Mouse (Mus musculus): ENCODE results near the gene Alox12. TPM values are rescaled to one million over a fixed set of nuclear protein-coding genes. Genes with fewer than 3 reads are reported as not detected.

Gene Alox12
- polyA plus RNA-seq, 1 experiment from 2014 or later = 6.9 TPM

DNA sequence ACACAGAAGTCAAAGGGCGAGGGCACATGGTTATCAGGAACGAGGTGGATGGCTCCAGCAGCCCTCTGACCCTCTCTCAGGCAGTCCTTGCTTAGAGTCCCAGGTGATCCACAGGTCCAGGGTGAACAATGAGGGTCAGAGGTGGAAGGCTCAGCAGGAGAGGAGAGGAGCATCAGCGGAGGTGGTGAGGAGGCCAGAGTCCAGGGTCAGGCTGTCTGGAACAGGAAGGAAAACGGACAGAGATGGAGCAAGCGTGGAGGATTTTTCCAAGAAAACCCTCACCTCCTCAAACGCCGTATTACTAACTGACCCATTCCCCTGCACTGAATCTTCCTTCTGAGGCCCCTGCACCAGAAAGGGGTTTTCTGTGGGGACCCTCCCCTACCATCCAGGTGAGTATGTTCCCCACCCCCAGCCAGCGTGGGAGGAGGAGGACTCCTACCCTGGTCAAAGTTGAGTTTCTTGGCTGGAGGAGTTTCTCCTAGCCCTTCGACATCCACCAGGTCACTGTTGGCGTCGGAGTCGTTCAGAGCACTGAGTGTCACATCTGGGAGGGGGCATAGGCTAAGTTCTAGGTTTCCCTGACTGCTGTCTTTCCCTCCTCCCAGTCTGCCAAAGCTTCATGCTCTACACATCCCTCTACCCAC, 19.8 kb downstream of the Alox12 start:
- H3K9me3 ChIP-seq (ENCODE audit: control insufficient read depth, low read length) = no peaks in the 10 kb centered on the region
- H3K36me3 ChIP-seq (ENCODE audit: control insufficient read depth, insufficient read depth, low read length) = peaks cover 11% of the 10 kb centered on the region
- H3K4me1 ChIP-seq (replicated peaks; ENCODE audit: control insufficient read depth, insufficient read depth, low read length) = peaks cover 24% of the 10 kb centered on the region
- WGBS = 86% methylated on average over 12 of the region's 12 CpGs
- no peak overlapping the region for H3K27ac ChIP-seq (ENCODE audit: low read length)
- no peak overlapping the region for H3K9ac ChIP-seq (ENCODE audit: low read length)
- no peak for ATAC-seq (ENCODE audit: low read depth)
- H3K4me3 ChIP-seq (ENCODE audit: low read length) = no peak overlapping the region
- no peaks in the 10 kb centered on the region for H3K27me3 ChIP-seq (ENCODE audit: control insufficient read depth, insufficient read depth, low read depth, low read length)
- H3K4me2 ChIP-seq (ENCODE audit: low read depth, low read length) = no peak overlapping the region

- peaks cover 30% of the 10 kb centered on the region for H3K4me1 ChIP-seq (replicated peaks; ENCODE audit: control insufficient read depth, insufficient read depth, low read length)
- peak overlapping the region; percentile 46; the same call in 1 of the 2 replicates for H3K4me3 ChIP-seq (ENCODE audit: low read length)
- peak overlapping the region; percentile 74 for H3K9ac ChIP-seq (ENCODE audit: low read length)
- ATAC-seq (ENCODE audit: low read depth) = no peak
- H3K4me2 ChIP-seq (ENCODE audit: low read depth, low read length) = peak overlapping the region; percentile 54
- WGBS = 87% methylated on average over 8 of the region's 8 CpGs
- H3K36me3 ChIP-seq (ENCODE audit: control insufficient read depth, insufficient read depth, low read length) = peaks cover 11% of the 10 kb centered on the region
- peaks cover 9% of the 10 kb centered on the region for H3K27me3 ChIP-seq (ENCODE audit: control insufficient read depth, insufficient read depth, low read depth, low read length)
- H3K27ac ChIP-seq (ENCODE audit: low read length) = peak overlapping the region; percentile 66
- no peaks in the 10 kb centered on the region for H3K9me3 ChIP-seq (ENCODE audit: control insufficient read depth, low read length)
Observed at GRCm38 (mm10) chr11:70234497-70234896, 20.7 kb downstream of the Alox12 start.

GRCm38 (mm10) chr11:70234037-70234436, 21.1 kb downstream of the Alox12 start:
- Histone ChIP-seq H3K9me3 (ENCODE audit: control insufficient read depth, low read length) (no peaks in the 10 kb centered on the region), H3K27me3 (ENCODE audit: control insufficient read depth, insufficient read depth, low read depth, low read length) (peaks cover 12% of the 10 kb centered on the region), H3K9ac (ENCODE audit: low read length) (peak overlapping the region; percentile 74), H3K27ac (ENCODE audit: low read length) (peak overlapping the region; percentile 66), H3K4me2 (ENCODE audit: low read depth, low read length) (peak overlapping the region; percentile 54), H3K4me3 (ENCODE audit: low read length) (peak overlapping the region; percentile 46), H3K36me3 (ENCODE audit: control insufficient read depth, insufficient read depth, low read length) (peaks cover 11% of the 10 kb centered on the region), H3K4me1 (replicated peaks; ENCODE audit: control insufficient read depth, insufficient read depth, low read length) (peaks cover 33% of the 10 kb centered on the region)
- 48% methylated on average over 5 of the region's 5 CpGs for WGBS
- no peak for ATAC-seq (ENCODE audit: low read depth)

GRCm38 (mm10) chr11:70233016-70233415, 22.1 kb downstream of the Alox12 start:
- H3K27ac ChIP-seq (ENCODE audit: low read length) = peak overlapping the region; percentile 66

GRCm38 (mm10) chr11:70232546-70232945, 22.6 kb downstream of the Alox12 start:
- H3K9me3 ChIP-seq (ENCODE audit: control insufficient read depth, low read length) = no peaks in the 10 kb centered on the region
- H3K4me1 ChIP-seq (replicated peaks; ENCODE audit: control insufficient read depth, insufficient read depth, low read length) = peaks cover 37% of the 10 kb centered on the region
- H3K9ac ChIP-seq (ENCODE audit: low read length) = peak overlapping the region; percentile 74
- H3K4me2 ChIP-seq (ENCODE audit: low read depth, low read length) = peak overlapping the region; percentile 54
- peak overlapping the region; percentile 66 for H3K27ac ChIP-seq (ENCODE audit: low read length)
- WGBS = 6% methylated on average over 8 of the region's 10 CpGs
- peak overlapping the region; percentile 46 for H3K4me3 ChIP-seq (ENCODE audit: low read length)
- peaks cover 16% of the 10 kb centered on the region for H3K27me3 ChIP-seq (ENCODE audit: control insufficient read depth, insufficient read depth, low read depth, low read length)
- H3K36me3 ChIP-seq (ENCODE audit: control insufficient read depth, insufficient read depth, low read length) = peaks cover 11% of the 10 kb centered on the region
- ATAC-seq (ENCODE audit: low read depth) = peak; percentile 6; the same call in 1 of the 2 replicates

More at GRCm38 (mm10) chr11:70233016-70233415, 22.1 kb downstream of the Alox12 start:
- H3K9ac ChIP-seq (ENCODE audit: low read length) = peak overlapping the region; percentile 74
- H3K4me3 ChIP-seq (ENCODE audit: low read length) = peak overlapping the region; percentile 46
- no peak for ATAC-seq (ENCODE audit: low read depth)
- H3K9me3 ChIP-seq (ENCODE audit: control insufficient read depth, low read length) = no peaks in the 10 kb centered on the region
- 31% methylated on average over 8 of the region's 8 CpGs for WGBS
- H3K4me2 ChIP-seq (ENCODE audit: low read depth, low read length) = peak overlapping the region; percentile 54
- H3K27me3 ChIP-seq (ENCODE audit: control insufficient read depth, insufficient read depth, low read depth, low read length) = peaks cover 16% of the 10 kb centered on the region
- H3K36me3 ChIP-seq (ENCODE audit: control insufficient read depth, insufficient read depth, low read length) = peaks cover 11% of the 10 kb centered on the region
- H3K4me1 ChIP-seq (replicated peaks; ENCODE audit: control insufficient read depth, insufficient read depth, low read length) = peaks cover 33% of the 10 kb centered on the region

GRCm38 (mm10) chr11:70230239-70230727, 24.9 kb downstream of the Alox12 start:
- peak; percentile 63 for ATAC-seq (ENCODE audit: low read depth)
- peak overlapping the region; percentile 48 for H3K4me3 ChIP-seq (ENCODE audit: low read length)
- peak overlapping the region; percentile 61 for H3K9ac ChIP-seq (ENCODE audit: low read length)
- no peaks in the 10 kb centered on the region for H3K9me3 ChIP-seq (ENCODE audit: control insufficient read depth, low read length)
- H3K27me3 ChIP-seq (ENCODE audit: control insufficient read depth, insufficient read depth, low read depth, low read length) = peaks cover 20% of the 10 kb centered on the region
- H3K36me3 ChIP-seq (ENCODE audit: control insufficient read depth, insufficient read depth, low read length) = peaks cover 5% of the 10 kb centered on the region; the same call in 1 of the 2 replicates
- H3K4me2 ChIP-seq (ENCODE audit: low read depth, low read length) = peak overlapping the region; percentile 61
- WGBS = under 1% methylated on average over 32 of the region's 32 CpGs
- H3K4me1 ChIP-seq (replicated peaks; ENCODE audit: control insufficient read depth, insufficient read depth, low read length) = peaks cover 39% of the 10 kb centered on the region
- peak overlapping the region; percentile 93 for H3K27ac ChIP-seq (ENCODE audit: low read length)

GRCm38 (mm10) chr11:70229260-70230010, 25.7 kb downstream of the Alox12 start, which contains the start of gene Bcl6b:
Gene Bcl6b, minus strand, starts transcription at chr11:70229798.
- Histone ChIP-seq H3K4me1 (replicated peaks; ENCODE audit: control insufficient read depth, insufficient read depth, low read length) (peaks cover 37% of the 10 kb centered on the region), H3K9ac (ENCODE audit: low read length) (peak within 1 kb of the TSS; percentile 65), H3K4me3 (ENCODE audit: low read length) (peak within 1 kb of the TSS; percentile 48), H3K4me2 (ENCODE audit: low read depth, low read length) (peak within 1 kb of the TSS; percentile 61), H3K36me3 (ENCODE audit: control insufficient read depth, insufficient read depth, low read length) (no peaks in the 10 kb centered on the region), H3K27me3 (ENCODE audit: control insufficient read depth, insufficient read depth, low read depth, low read length) (peaks cover 20% of the 10 kb centered on the region), H3K9me3 (ENCODE audit: control insufficient read depth, low read length) (no peaks in the 10 kb centered on the region), H3K27ac (ENCODE audit: low read length) (peak within 1 kb of the TSS; percentile 93)
- ATAC-seq (ENCODE audit: low read depth) = peak; percentile 21; the same call in 1 of the 2 replicates
- 1% methylated on average over 39 of the region's 39 CpGs for WGBS

DNA sequence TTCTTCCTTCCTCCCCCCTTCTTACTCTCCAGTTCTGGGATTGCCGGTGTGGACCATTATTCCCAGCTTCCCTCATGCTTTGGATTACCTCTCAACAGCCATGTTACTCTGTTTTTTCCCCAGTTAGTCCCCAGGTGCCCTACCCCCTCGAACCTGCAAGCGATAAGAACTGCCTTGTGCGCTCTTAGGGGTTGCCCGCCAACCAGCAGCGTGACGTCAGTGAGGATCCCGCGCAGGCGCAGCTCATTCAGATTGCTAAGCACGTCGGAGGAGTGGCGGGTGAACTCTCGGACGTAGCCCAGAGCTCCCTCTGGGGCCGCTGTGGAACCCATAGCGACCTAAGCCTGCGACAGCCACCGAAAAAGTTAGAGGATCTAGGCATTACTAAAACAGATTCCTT, 26.3 kb downstream of the Alox12 start:
- peak overlapping the region; percentile 48 for H3K4me3 ChIP-seq (ENCODE audit: low read length)
- peak overlapping the region; percentile 77 for H3K27ac ChIP-seq (ENCODE audit: low read length)
- no peaks in the 10 kb centered on the region for H3K36me3 ChIP-seq (ENCODE audit: control insufficient read depth, insufficient read depth, low read length)
- H3K9me3 ChIP-seq (ENCODE audit: control insufficient read depth, low read length) = no peaks in the 10 kb centered on the region
- peak overlapping the region; percentile 65 for H3K9ac ChIP-seq (ENCODE audit: low read length)
- 1% methylated on average over 19 of the region's 19 CpGs for WGBS
- peak overlapping the region; percentile 61 for H3K4me2 ChIP-seq (ENCODE audit: low read depth, low read length)
- ATAC-seq (ENCODE audit: low read depth) = peak; percentile 30
- peaks cover 20% of the 10 kb centered on the region for H3K27me3 ChIP-seq (ENCODE audit: control insufficient read depth, insufficient read depth, low read depth, low read length)
- peaks cover 30% of the 10 kb centered on the region for H3K4me1 ChIP-seq (replicated peaks; ENCODE audit: control insufficient read depth, insufficient read depth, low read length)

GRCm38 (mm10) chr11:70227661-70228245, 27.4 kb downstream of the Alox12 start:
- Histone ChIP-seq H3K27ac (ENCODE audit: low read length) (peak overlapping the region; percentile 7; the same call in 1 of the 2 replicates), H3K9me3 (ENCODE audit: control insufficient read depth, low read length) (no peaks in the 10 kb centered on the region), H3K4me2 (ENCODE audit: low read depth, low read length) (peak overlapping the region; percentile 61), H3K27me3 (ENCODE audit: control insufficient read depth, insufficient read depth, low read depth, low read length) (peaks cover 20% of the 10 kb centered on the region), H3K36me3 (ENCODE audit: control insufficient read depth, insufficient read depth, low read length) (no peaks in the 10 kb centered on the region), H3K4me1 (replicated peaks; ENCODE audit: control insufficient read depth, insufficient read depth, low read length) (peaks cover 29% of the 10 kb centered on the region), H3K9ac (ENCODE audit: low read length) (peak overlapping the region; percentile 65), H3K4me3 (ENCODE audit: low read length) (peak overlapping the region; percentile 48)
- 61% methylated on average over 4 of the region's 4 CpGs for WGBS
- no peak for ATAC-seq (ENCODE audit: low read depth)
